8 mouse cellular contexts compared by ENCODE assay signal in the genomic region with DNA sequence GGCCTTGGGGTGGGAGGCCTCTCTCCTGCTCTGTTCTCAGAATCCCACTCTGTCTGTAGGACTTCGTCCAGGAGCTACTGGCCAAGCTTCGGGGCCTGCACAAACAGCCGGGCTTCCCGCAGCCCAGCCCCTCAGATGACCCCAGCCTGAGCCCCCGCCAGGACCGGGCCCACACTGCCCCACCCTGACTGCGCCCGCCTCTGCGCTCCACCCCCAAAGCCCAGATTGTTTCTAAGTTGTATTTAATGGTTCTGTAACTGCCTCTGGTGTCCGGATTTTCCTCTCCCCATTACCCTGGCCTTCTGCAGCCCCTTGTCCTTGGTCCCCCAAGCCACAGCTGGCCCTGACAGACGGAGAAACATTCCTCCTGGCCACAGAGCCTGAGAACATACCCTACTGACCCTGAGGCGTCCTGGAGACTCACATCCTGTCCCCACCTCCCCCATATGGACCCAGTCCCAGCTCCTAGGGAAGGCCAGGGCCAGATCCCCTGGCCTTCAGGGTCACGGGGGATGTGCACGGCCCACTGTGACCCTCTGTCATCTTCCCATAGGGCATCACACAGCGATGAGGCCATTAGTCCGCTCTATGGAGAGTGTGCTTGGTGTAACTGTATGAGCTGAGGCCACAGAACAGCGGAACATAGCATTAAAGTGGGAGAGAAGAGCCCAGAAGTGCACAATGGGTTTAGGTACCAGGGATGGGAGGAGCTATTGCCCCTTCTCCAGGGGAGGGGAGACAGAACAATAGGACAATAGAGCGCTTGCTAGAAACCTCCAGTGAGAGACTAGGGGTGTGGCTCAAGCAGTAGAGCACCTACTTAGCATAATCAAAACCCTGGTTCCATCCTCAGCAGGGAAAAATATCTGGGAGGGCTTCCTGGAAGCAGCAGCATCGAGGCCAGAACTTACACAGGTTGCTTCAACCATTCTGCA. TPM values are rescaled to one million over a fixed set of nuclear protein-coding genes. Genes with fewer than 3 reads are reported as not detected.
A peak's percentile ranks its signal among the peaks of the same experiment; 100 is the strongest.
DNase-seq lines count a peak whose midpoint lies in the region; ATAC-seq lines count a peak whose summit lies in the region.

No protein-coding gene starts in this region.

- peak; percentile 52 for DNase-seq in cerebellum, adult 9-10 months
- DNase-seq in cerebellum, postnatal 4 days (ENCODE audit: low spot score in 2 of 2), result no peak
- DNase-seq in embryo, embryonic 11 days, result peak; percentile 56
- peak; percentile 48 to 77 for DNase-seq in kidney, postnatal 25 days
- DNase-seq in thymus, postnatal 4 days, result no peak
- no peak for DNase-seq in layer of hippocampus, postnatal 14 days (ENCODE audit: low spot score in 2 of 2)

- ATAC-seq in heart, embryonic 15.5 days (replicated peaks; ENCODE audit: insufficient number of reproducible peaks, insufficient read depth, low FRiP score, low read depth), result no peak; the same call in 1 of the 2 replicates
- ATAC-seq in stomach, embryonic 14.5 days (ENCODE audit: insufficient number of reproducible peaks, insufficient read depth, low FRiP score, low read depth), result no peak

- no peaks in the 10 kb centered on the region for H3K9me3 ChIP-seq in heart, embryonic 15.5 days (replicated peaks)
- no peaks in the 10 kb centered on the region for H3K9me3 ChIP-seq in stomach, embryonic 14.5 days (ENCODE audit: control insufficient read depth, low read depth, low read length)

- no peak overlapping the region for H3K4me3 ChIP-seq in heart, embryonic 15.5 days
- H3K4me3 ChIP-seq in stomach, embryonic 14.5 days (ENCODE audit: low read depth, low read length), result no peak overlapping the region

- peaks cover 39% of the 10 kb centered on the region for H3K4me1 ChIP-seq in heart, embryonic 15.5 days (replicated peaks)
- H3K4me1 ChIP-seq in stomach, embryonic 14.5 days (ENCODE audit: control insufficient read depth, insufficient read depth, low read length), result peaks cover 36% of the 10 kb centered on the region

- WGBS in heart, embryonic 15.5 days, result 45% methylated on average over 19 of the region's 19 CpGs
- 29% methylated on average over 19 of the region's 19 CpGs for WGBS in stomach, embryonic 14.5 days

- H3K27me3 ChIP-seq in heart, embryonic 15.5 days, result peaks cover 11% of the 10 kb centered on the region
- no peaks in the 10 kb centered on the region for H3K27me3 ChIP-seq in stomach, embryonic 14.5 days (ENCODE audit: control insufficient read depth, insufficient read depth, low read length)

- no peak overlapping the region for H3K9ac ChIP-seq in heart, embryonic 15.5 days
- no peak overlapping the region for H3K9ac ChIP-seq in stomach, embryonic 14.5 days (replicated peaks; ENCODE audit: low read depth, low read length)

- H3K36me3 ChIP-seq in heart, embryonic 15.5 days, result no peaks in the 10 kb centered on the region
- no peaks in the 10 kb centered on the region for H3K36me3 ChIP-seq in stomach, embryonic 14.5 days (ENCODE audit: control insufficient read depth, insufficient read depth, low read length)

- no peak overlapping the region for H3K4me2 ChIP-seq in heart, embryonic 15.5 days
- H3K4me2 ChIP-seq in stomach, embryonic 14.5 days (replicated peaks; ENCODE audit: low read depth, low read length), result 0 out of 2 replicates have a peak overlapping the region, but pooled peaks have one; percentile 12

- H3K27ac ChIP-seq in heart, embryonic 15.5 days, result peak overlapping the region; percentile 65
- H3K27ac ChIP-seq in stomach, embryonic 14.5 days (ENCODE audit: low read length), result peak overlapping the region; percentile 82

RNA-seq across cellular contexts. Expression of gene Ppp1r14a, which starts 4.3 kb away (rescaled TPM):
- polyA plus RNA-seq in heart, embryonic 15.5 days (2015; fragmentation: Nextera tagmentation; extraction: Ambion mirVana), result 17.0 and 20.8 TPM in 2 replicates
- 47.4 and 51.3 TPM in 2 replicates for polyA plus RNA-seq in stomach, embryonic 14.5 days (2014; fragmentation: Nextera tagmentation; extraction: Ambion mirVana)
- total RNA-seq in layer of hippocampus, postnatal 14 days (2021), result 10 to 100 TPM; 10.8 to 11.0 TPM

RNA-seq across cellular contexts. Expression of gene Dpf1, which starts 10.4 kb away (rescaled TPM):
- polyA plus RNA-seq in heart, embryonic 15.5 days (2015; fragmentation: Nextera tagmentation; extraction: Ambion mirVana), result 2.6 and 3.9 TPM in 2 replicates
- 6.0 and 11.0 TPM in 2 replicates for polyA plus RNA-seq in stomach, embryonic 14.5 days (2014; fragmentation: Nextera tagmentation; extraction: Ambion mirVana)
- total RNA-seq in layer of hippocampus, postnatal 14 days (2021), result 100 to 1,000 TPM in 1 of 2 experiments, 10 to 100 TPM in 1; 96.1 to 111 TPM

RNA-seq across cellular contexts. Expression of gene Spint2, which starts 11.7 kb away (rescaled TPM):
- polyA plus RNA-seq in heart, embryonic 15.5 days (2015; fragmentation: Nextera tagmentation; extraction: Ambion mirVana), result 77.9 and 125 TPM in 2 replicates
- polyA plus RNA-seq in stomach, embryonic 14.5 days (2014; fragmentation: Nextera tagmentation; extraction: Ambion mirVana), result 386 and 405 TPM in 2 replicates
- total RNA-seq in layer of hippocampus, postnatal 14 days (2021), result 10 to 100 TPM; 16.0 to 27.0 TPM

RNA-seq across cellular contexts. Expression of gene 2200002D01Rik, which starts 45.1 kb away (rescaled TPM):
- 6.3 and 7.1 TPM in 2 replicates for polyA plus RNA-seq in heart, embryonic 15.5 days (2015; fragmentation: Nextera tagmentation; extraction: Ambion mirVana)
- 35.0 and 36.6 TPM in 2 replicates for polyA plus RNA-seq in stomach, embryonic 14.5 days (2014; fragmentation: Nextera tagmentation; extraction: Ambion mirVana)
- total RNA-seq in layer of hippocampus, postnatal 14 days (2021), result not detected

RNA-seq across cellular contexts. Expression of gene Yif1b, which starts 55.3 kb away (rescaled TPM):
- polyA plus RNA-seq in heart, embryonic 15.5 days (2015; fragmentation: Nextera tagmentation; extraction: Ambion mirVana), result 98.2 and 107 TPM in 2 replicates
- 93.4 and 100.0 TPM in 2 replicates for polyA plus RNA-seq in stomach, embryonic 14.5 days (2014; fragmentation: Nextera tagmentation; extraction: Ambion mirVana)
- total RNA-seq in layer of hippocampus, postnatal 14 days (2021), result 10 to 100 TPM; 42.3 to 49.5 TPM

Comparison
In these comparisons a context has a peak if more than half of its experiments do, and no peak if none do; other contexts are left out.
1. DNase-seq: peak in cerebellum, adult 9-10 months (single experiment), embryo, embryonic 11 days (single experiment) and kidney, postnatal 25 days (2 of 2); none in cerebellum, postnatal 4 days (0 of 2), thymus, postnatal 4 days (single experiment) and layer of hippocampus, postnatal 14 days (0 of 2).